Mouse (Mus musculus) myocyte (in vitro differentiated cells): ENCODE measurements around the gene Msi2. TPM values are rescaled to one million over a fixed set of nuclear protein-coding genes. Genes with fewer than 3 reads are reported as not detected.

Source experiments
- H3K27me3 ChIP-seq: one replicate; pipeline ENCODE4 v1.6.1; 2011; ENCODE audit not compliant: control insufficient read depth, insufficient read depth, insufficient read length
- H3K36me3 ChIP-seq: one replicate; pipeline ENCODE4 v1.6.1; 2011; ENCODE audit not compliant: control insufficient read depth, insufficient read depth
- H3K4me2 ChIP-seq: one replicate; pipeline ENCODE4 v1.6.1; 2011; ENCODE audit warnings: low read depth, control low read depth
- H3K4me3 ChIP-seq: one replicate; pipeline ENCODE4 v1.5.1; 2011; ENCODE audit warnings: mild to moderate bottlenecking, control low read depth, moderate library complexity
- H3K79me2 ChIP-seq: one replicate; pipeline ENCODE4 v1.6.1; 2011; ENCODE audit not compliant: control insufficient read depth, insufficient read depth
- H3ac ChIP-seq: one replicate; pipeline ENCODE4 v1.6.1; 2011; ENCODE audit not compliant: control insufficient read depth, insufficient read length
- CEBPB ChIP-seq: IDR thresholded peaks from 2 replicates; pipeline ENCODE4 v1.6.1; 2011; ENCODE audit warnings: mild to moderate bottlenecking, moderate library complexity; ENCODE audit not compliant: poor library complexity, insufficient read depth, severe bottlenecking
- E2F4 ChIP-seq: IDR thresholded peaks from one replicate; pipeline ENCODE4 v1.6.1; 2011; ENCODE audit warnings: mild to moderate bottlenecking, control low read depth, moderate library complexity; ENCODE audit not compliant: insufficient read depth
- MAX ChIP-seq: IDR thresholded peaks from one replicate; pipeline ENCODE4 v1.6.1; 2011; ENCODE audit warnings: low read depth, mild to moderate bottlenecking, control low read depth
- MYOD1 ChIP-seq, 3 experiments: IDR thresholded peaks; one replicate each; pipeline ENCODE4 v1.6.1; 2011; ENCODE audit warnings: control low read depth in 2 of 3, low read depth in 2 of 3, mild to moderate bottlenecking in 2 of 3, moderate library complexity in 1 of 3; ENCODE audit not compliant: insufficient read length in 2 of 3, control insufficient read depth in 1 of 3
- MYOG ChIP-seq, 3 experiments: IDR thresholded peaks; one replicate each; pipeline ENCODE4 v1.6.1; 2011; ENCODE audit warnings: control low read depth in 2 of 3, low read depth in 2 of 3, mild to moderate bottlenecking in 2 of 3; ENCODE audit not compliant: insufficient read length in 2 of 3, control insufficient read depth in 1 of 3, insufficient read depth in 1 of 3
- POLR2A ChIP-seq: IDR thresholded peaks from one replicate; pipeline ENCODE4 v1.6.1; 2011; ENCODE audit warnings: low read depth, mild to moderate bottlenecking, control low read depth, moderate library complexity; ENCODE audit not compliant: insufficient read length
- POLR2AphosphoS2 ChIP-seq: IDR thresholded peaks from one replicate; pipeline ENCODE4 v1.6.1; 2011; ENCODE audit warnings: low read depth, control low read depth; ENCODE audit not compliant: insufficient read length
- REST ChIP-seq: IDR thresholded peaks from one replicate; pipeline ENCODE4 v1.6.1; 2011; ENCODE audit warnings: mild to moderate bottlenecking, control low read depth, moderate library complexity; ENCODE audit not compliant: insufficient read depth, insufficient read length
- SRF ChIP-seq: IDR thresholded peaks from one replicate; pipeline ENCODE4 v1.6.1; 2011; ENCODE audit warnings: low read depth; ENCODE audit not compliant: control insufficient read depth, insufficient read length
- TCF12 ChIP-seq: IDR thresholded peaks from one replicate; pipeline ENCODE4 v1.6.1; 2011; ENCODE audit warnings: mild to moderate bottlenecking, control low read depth; ENCODE audit not compliant: poor library complexity, insufficient read depth, severe bottlenecking
- TCF3 ChIP-seq: IDR thresholded peaks from one replicate; pipeline ENCODE4 v1.6.1; 2011; ENCODE audit warnings: low read depth, control low read depth; ENCODE audit not compliant: insufficient read length
- USF1 ChIP-seq: IDR thresholded peaks from one replicate; pipeline ENCODE4 v1.6.1; 2011; ENCODE audit warnings: low read depth, mild to moderate bottlenecking, control low read depth, moderate library complexity
- polyA plus RNA-seq: library from polyadenylated mRNA; unstranded; fragments of >200 nt; fragmentation: generic; extraction: Trizol; gene quantifications from one replicate; pipeline ENCODE4 v1.2.1, GENCODE M21; 2012; ENCODE audit warnings: missing spikeins

Msi2 gene
- polyA plus RNA-seq, 1 experiment, result 37.9 TPM

- no peak overlapping the region for H3ac ChIP-seq
- H3K27me3 ChIP-seq, result no peaks in the 10 kb centered on the region
- H3K79me2 ChIP-seq, result peaks cover 8% of the 10 kb centered on the region
- H3K4me2 ChIP-seq, result no peak overlapping the region
- no peaks in the 10 kb centered on the region for H3K36me3 ChIP-seq
- TF ChIP-seq SRF, result no peak
- TF ChIP-seq MYOD1 (IDR thresholded peaks at IDR 0.05; ENCODE audit: control insufficient read depth in 1 of 3, insufficient read length in 2 of 3, low read depth in 2 of 3), result no peak
- no peak for TF ChIP-seq REST
- TF ChIP-seq E2F4, result no peak
- TF ChIP-seq TCF12, result no peak
- TF ChIP-seq POLR2A, result no peak
- no peak for TF ChIP-seq TCF3
- no peak for TF ChIP-seq POLR2AphosphoS2
- no peak for TF ChIP-seq MAX
- no peak for TF ChIP-seq CEBPB
- no peak for TF ChIP-seq USF1
- no peak for TF ChIP-seq MYOG (IDR thresholded peaks at IDR 0.05; ENCODE audit: control insufficient read depth in 1 of 3, insufficient read depth in 1 of 3, insufficient read length in 2 of 3, low read depth in 2 of 3)
- no peak overlapping the region for H3K4me3 ChIP-seq
Measured at GRCm38 (mm10) chr11:88502566-88502965, 215.7 kb downstream of the Msi2 start.

- Histone ChIP-seq H3ac (no peak overlapping the region), H3K36me3 (no peaks in the 10 kb centered on the region), H3K4me2 (peak overlapping the region; percentile 18), H3K4me3 (no peak overlapping the region), H3K79me2 (peaks cover 7% of the 10 kb centered on the region), H3K27me3 (no peaks in the 10 kb centered on the region)
- TF ChIP-seq MAX (no peak), SRF (no peak), MYOG (IDR thresholded peaks at IDR 0.05; ENCODE audit: control insufficient read depth in 1 of 3, insufficient read depth in 1 of 3, insufficient read length in 2 of 3, low read depth in 2 of 3) (no peak), POLR2A (no peak), USF1 (no peak), MYOD1 (IDR thresholded peaks at IDR 0.05; ENCODE audit: control insufficient read depth in 1 of 3, insufficient read length in 2 of 3, low read depth in 2 of 3) (no peak), TCF3 (no peak), CEBPB (no peak), TCF12 (no peak), REST (no peak), E2F4 (no peak), POLR2AphosphoS2 (no peak)
Measured at GRCm38 (mm10) chr11:88498491-88498890, 219.8 kb downstream of the Msi2 start.

GRCm38 (mm10) chr11:88496460-88496859 is 221.9 kb downstream of the Msi2 start:
- peaks cover 11% of the 10 kb centered on the region for H3K79me2 ChIP-seq
- H3K4me2 ChIP-seq, result peak overlapping the region; percentile 9
- no peak overlapping the region for H3ac ChIP-seq
- TF ChIP-seq CEBPB (no peak), REST (no peak), E2F4 (no peak), POLR2AphosphoS2 (no peak), SRF (no peak), TCF3 (no peak), MYOD1 (IDR thresholded peaks at IDR 0.05; ENCODE audit: control insufficient read depth in 1 of 3, insufficient read length in 2 of 3, low read depth in 2 of 3) (no peak), MYOG (IDR thresholded peaks at IDR 0.05; ENCODE audit: control insufficient read depth in 1 of 3, insufficient read depth in 1 of 3, insufficient read length in 2 of 3, low read depth in 2 of 3) (no peak), POLR2A (no peak), MAX (no peak), TCF12 (no peak), USF1 (no peak)
- no peaks in the 10 kb centered on the region for H3K27me3 ChIP-seq
- no peaks in the 10 kb centered on the region for H3K36me3 ChIP-seq
- H3K4me3 ChIP-seq, result no peak overlapping the region

GRCm38 (mm10) chr11:88495759-88496158 is 222.6 kb downstream of the Msi2 start:
- peak; percentile 38 for TF ChIP-seq USF1
- TF ChIP-seq MYOD1 (IDR thresholded peaks at IDR 0.05; ENCODE audit: control insufficient read depth in 1 of 3, insufficient read length in 2 of 3, low read depth in 2 of 3), result peak in 2 of 3 experiments; percentile 67 to 78
- peak in 1 of 3 experiments; percentile 56 for TF ChIP-seq MYOG (IDR thresholded peaks at IDR 0.05; ENCODE audit: control insufficient read depth in 1 of 3, insufficient read depth in 1 of 3, insufficient read length in 2 of 3, low read depth in 2 of 3)
- TF ChIP-seq CEBPB, result no peak
- TF ChIP-seq TCF3, result no peak
- Histone ChIP-seq H3K4me3 (no peak overlapping the region), H3K4me2 (peak overlapping the region; percentile 18), H3K27me3 (no peaks in the 10 kb centered on the region), H3ac (no peak overlapping the region), H3K36me3 (no peaks in the 10 kb centered on the region), H3K79me2 (peaks cover 5% of the 10 kb centered on the region)

- H3K27me3 ChIP-seq, result no peaks in the 10 kb centered on the region
- no peak overlapping the region for H3ac ChIP-seq
- no peak overlapping the region for H3K4me2 ChIP-seq
- peaks cover 5% of the 10 kb centered on the region for H3K79me2 ChIP-seq
- H3K4me3 ChIP-seq, result no peak overlapping the region
- TF ChIP-seq MAX, result no peak
- TF ChIP-seq POLR2A, result no peak
- no peak for TF ChIP-seq USF1
- TF ChIP-seq POLR2AphosphoS2, result no peak
- TF ChIP-seq TCF12, result no peak
- no peak for TF ChIP-seq TCF3
- TF ChIP-seq E2F4, result no peak
- no peak for TF ChIP-seq CEBPB
- TF ChIP-seq MYOG (IDR thresholded peaks at IDR 0.05; ENCODE audit: control insufficient read depth in 1 of 3, insufficient read depth in 1 of 3, insufficient read length in 2 of 3, low read depth in 2 of 3), result no peak
- TF ChIP-seq SRF, result no peak
- no peak for TF ChIP-seq MYOD1 (IDR thresholded peaks at IDR 0.05; ENCODE audit: control insufficient read depth in 1 of 3, insufficient read length in 2 of 3, low read depth in 2 of 3)
- TF ChIP-seq REST, result no peak
- no peaks in the 10 kb centered on the region for H3K36me3 ChIP-seq
Measured at GRCm38 (mm10) chr11:88495018-88495417, 223.3 kb downstream of the Msi2 start.
